Mouse (Mus musculus): ENCODE measurements around the gene Supt4a. TPM values are rescaled to one million over a fixed set of nuclear protein-coding genes. Genes with fewer than 3 reads are reported as not detected.

Supt4a gene
- total RNA-seq (2017) = 68.7 and 71.2 TPM in 2 replicates

DNA sequence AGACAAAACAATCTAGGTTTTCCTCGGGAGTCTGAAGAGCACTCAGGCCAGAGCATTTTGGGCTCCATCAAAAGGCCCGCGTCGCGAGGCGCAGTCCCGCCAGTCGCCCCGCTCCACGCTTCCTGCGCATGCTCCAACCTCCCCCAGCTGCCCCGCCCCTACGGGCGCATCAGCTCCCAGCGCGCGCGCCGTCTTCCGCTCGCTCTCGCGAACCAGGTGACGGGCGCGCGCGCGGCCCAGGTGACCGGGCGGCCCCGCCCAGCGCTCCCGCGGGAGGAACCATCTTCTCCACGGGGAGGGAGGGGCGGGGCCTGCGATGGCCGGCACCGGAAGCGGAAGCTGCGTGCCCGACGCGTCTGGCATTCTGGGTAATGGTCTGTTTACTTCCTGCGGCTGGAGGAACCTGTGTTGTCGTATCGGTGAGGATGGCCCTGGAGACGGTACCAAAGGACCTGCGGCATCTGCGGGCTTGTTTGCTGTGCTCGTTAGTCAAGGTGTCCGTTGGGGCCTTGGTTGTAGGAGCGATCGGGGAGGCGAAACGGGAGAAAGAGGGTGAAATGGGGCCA is at the start of gene Supt4a:
Gene Supt4a (plus strand): TSS at position 378 of the 566 bp plus-strand sequence.
- ATAC-seq (replicated peaks; ENCODE audit: low read depth, poor library complexity, severe bottlenecking) = peak; percentile 81

DNA sequence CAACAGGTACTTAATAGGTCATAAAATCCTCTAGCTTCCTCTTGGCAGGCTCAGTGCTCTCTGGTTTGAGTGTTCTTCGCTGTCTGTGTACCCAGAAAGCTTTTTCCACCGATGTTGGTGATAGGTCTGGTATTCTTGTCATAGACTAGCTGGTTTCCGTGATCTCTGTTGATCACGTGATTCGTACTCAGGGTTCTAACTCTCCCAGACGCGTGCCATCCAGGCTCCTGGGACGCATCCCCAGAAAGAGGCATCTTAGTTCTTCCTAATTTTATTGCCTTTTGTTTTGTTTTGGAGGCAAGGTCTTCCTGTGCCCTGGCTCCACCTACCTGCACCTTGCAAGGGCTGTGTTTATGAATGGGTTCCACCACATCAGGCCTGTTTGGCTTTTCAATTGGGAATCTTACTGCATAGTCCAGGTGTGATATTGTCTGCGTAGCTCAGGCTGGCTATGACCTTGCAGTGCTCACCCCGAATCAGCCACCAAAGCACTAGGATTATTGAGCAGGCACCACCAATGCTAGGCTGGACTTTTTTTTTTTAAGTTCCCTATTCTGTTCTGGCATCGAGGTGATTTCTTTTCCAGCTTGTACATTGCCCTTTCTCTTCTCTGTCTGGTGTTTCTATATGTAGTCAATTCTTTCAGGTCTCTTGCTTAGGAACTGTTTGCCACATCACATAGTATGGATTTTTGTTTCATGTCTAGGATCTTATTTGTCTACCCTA is 48.7 kb upstream of the Supt4a start:
- ATAC-seq (replicated peaks; ENCODE audit: low read depth, poor library complexity, severe bottlenecking) = no peak

DNA sequence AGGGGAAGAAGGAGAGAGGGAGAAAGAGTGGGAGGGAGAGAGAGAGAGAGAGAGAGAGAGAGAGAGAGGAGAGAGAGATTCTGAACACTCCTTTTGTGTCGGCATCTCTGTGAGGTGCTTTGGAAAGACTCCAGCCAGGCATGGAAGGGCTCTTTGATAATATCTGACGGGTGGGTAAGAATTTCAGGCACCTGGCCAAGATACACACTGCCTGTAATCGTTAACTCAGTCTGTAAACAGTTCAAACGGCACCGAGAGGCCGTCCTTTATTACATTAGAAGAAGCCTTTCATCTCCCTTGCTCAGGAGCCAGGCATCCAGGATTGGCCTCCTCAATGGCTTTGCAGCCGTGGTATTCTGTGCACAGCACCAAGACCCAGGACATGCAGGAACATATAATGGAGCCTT is 47.9 kb upstream of the Supt4a start:
- ATAC-seq (replicated peaks; ENCODE audit: low read depth, poor library complexity, severe bottlenecking) = no peak

DNA sequence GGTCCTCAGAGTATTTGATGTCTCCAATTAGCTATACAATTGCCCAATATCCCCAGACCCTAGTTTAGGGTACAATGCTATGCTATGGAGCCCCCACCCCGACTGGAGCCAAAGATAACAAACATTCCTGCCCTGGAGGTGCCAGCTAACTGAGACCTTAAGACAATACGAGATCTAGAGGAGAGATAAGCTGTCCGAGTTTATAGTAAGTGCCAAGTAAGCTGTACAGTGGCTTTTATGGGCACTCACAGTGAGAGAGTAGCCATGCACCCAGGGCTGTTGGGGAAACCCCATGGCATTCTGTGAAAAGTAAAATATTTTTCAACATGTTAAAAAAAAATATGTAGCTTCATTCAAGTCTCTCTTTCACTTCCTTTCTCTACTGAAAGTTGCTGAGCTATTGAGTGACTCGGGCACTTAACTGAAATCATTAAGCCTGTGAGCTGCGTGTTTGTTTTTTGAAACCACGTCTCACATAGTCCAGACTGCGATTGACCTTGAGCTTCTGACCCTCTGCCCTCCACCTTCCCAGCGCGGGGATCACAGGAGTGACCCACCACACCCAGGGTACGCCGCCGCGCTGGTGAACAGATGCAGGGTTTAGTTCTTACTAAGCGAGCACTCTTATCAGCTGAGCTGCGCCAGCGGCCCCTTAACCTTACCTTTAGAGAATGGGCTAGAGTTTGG is 47.2 kb upstream of the Supt4a start:
- no peak; the same call in 1 of the 2 replicates for ATAC-seq (replicated peaks; ENCODE audit: low read depth, poor library complexity, severe bottlenecking)

DNA sequence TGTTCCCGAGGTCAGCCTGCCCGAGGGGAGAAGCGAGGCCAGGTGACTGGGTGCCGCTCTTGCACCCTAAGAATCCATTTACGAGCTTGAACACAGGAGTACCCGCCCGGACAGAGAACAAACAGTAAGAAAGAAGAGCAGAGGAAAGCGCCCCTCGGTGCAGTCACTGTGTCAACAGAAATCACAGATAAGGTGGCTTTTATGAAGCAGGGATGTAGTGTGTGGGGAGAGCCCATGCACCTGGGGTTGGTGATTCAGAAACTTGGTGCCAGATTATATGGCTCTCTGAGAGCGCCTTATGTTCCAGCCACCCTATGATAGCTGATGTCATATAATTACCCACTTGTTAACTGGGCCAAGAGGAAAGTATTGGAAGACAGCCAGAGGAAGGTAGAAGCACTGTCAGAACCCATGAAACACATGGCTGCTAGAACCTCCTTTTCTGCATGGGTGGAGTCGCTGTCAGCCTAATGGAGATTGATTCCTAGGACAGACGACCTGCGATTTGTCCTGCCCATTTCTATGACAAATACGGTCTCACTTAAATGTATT is 40.1 kb upstream of the Supt4a start:
- no peak for ATAC-seq (replicated peaks; ENCODE audit: low read depth, poor library complexity, severe bottlenecking)

DNA sequence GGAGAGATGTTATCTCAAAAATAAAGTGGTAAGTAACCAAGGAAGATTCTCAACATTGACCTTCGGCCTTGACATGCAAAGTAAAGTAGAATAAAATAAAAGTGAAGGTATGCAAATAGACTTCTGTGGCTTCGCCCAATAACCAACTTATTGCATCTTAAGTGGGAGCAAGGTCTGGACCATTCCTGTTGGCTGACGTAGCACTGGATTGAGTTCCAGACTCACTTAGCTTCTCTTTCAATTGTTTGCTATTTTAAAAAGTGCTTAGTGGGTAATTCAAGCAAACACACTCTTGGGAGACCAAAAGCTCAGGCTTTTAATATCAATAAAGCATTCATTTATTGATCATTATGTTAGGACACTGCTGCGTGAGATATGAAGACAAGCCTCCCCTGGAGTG is 39.2 kb upstream of the Supt4a start:
- ATAC-seq (replicated peaks; ENCODE audit: low read depth, poor library complexity, severe bottlenecking) = no peak

DNA sequence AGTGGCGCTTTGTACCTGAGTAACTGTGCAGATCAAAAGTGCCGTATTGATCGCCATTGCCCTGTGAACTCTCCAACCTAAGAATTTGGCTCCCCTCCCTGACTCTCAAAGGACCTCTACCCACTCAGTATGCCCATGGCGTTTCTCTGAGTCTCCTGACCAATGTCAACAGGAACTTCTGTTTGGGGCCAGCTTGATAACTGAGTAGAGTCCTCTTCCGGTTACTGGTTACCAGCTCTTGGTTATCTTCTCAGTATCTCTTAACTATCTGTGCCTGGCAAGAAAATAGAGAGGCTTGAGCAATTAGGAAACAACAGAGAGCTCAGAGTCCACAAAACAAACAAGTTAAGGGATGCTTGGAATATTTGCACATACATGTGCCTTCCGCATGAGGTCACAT is 36.2 kb upstream of the Supt4a start:
- ATAC-seq (replicated peaks; ENCODE audit: low read depth, poor library complexity, severe bottlenecking) = no peak

DNA sequence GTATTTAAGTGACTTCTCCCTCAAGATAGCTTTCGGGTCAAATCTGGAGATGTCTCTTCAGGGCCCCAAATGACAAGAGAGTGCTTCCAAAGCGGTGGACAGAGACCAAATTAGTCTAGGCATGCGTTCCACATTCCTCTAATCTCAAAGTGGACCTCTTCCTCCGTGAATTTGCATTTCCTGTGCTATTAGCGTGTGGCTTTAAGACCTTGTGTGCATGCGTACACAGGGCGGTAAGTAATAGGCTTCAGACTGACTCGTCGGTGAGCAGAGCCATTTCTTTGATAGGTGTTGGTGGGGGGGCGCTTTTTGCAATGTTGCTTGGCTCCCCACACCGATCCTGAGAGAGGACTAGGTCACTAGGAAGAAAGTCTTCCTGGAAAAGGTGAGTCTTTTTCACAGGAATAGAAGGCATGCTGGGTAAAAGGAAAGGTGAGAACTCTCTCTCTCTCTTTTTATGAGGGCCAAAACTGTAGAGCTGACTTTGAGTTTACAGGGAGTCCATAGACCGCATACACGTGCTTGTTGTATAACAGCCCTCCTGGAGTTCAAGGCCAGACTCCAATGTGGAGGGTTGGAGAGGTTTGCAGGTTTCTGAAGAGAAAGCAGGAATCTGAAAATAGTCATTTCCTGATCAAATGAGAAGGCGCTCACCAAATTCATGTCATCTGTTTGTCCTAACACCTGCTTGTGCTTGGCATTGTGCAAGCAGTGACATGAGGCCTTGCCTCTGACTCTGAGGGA is 35.3 kb upstream of the Supt4a start:
- peak; percentile 67 for ATAC-seq (replicated peaks; ENCODE audit: low read depth, poor library complexity, severe bottlenecking)

DNA sequence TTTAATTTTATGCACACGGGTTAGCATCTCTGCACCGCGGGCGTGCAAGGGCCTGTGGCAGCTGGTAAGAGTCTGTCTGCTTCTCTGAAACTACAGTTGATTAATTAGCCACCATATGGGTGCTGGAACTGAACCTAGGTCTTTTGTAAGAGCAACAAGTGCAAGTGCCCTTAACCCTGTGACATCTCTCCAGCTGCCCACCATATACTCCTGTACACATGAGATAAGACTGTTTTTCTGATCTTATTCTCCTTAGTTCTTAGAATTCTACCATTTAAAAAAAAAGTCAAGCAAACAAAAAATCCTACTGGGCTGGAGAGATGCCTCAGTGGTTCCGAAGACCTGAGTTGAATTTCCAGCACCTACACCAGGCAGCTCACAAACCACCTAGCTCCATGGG is 33.7 kb upstream of the Supt4a start:
- no peak for ATAC-seq (replicated peaks; ENCODE audit: low read depth, poor library complexity, severe bottlenecking)

DNA sequence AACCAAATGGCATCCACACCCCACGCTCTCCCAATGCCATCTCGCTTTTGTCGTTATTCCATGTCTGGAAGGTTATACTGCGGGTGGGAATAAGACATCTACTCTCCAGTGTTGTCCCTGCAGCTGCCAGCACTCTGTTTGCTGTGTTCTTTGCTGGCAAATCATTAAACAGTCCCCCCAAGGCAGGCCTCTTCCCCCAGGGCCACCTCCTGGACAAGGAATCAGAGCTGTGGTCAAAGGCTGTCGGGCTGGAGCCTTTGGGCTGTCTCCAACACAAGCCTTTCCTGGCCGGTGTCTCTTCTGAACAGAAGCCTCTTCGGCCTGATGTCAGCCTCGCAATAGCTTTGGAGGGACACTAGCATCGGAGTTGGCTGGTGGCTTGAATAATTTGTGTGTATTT is 33.1 kb upstream of the Supt4a start:
- no peak for ATAC-seq (replicated peaks; ENCODE audit: low read depth, poor library complexity, severe bottlenecking)

DNA sequence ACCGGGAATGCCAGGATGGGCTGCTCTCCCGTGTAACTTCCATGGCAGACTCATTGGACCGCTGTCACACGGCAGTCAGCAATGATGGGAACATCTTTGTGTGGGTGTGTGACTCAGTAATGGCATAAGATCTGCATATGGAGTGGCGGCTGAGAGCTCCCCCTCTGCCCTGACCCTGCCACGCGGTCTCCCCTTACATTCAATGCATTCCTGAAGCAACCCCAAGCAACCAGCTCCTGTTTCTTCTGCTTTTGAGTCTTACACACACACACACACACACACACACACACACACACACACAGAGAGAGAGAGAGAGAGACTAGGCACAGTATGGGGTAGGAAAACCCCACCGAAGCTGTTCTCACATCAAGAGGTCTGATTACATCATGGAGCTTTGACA is 29.8 kb upstream of the Supt4a start:
- ATAC-seq (replicated peaks; ENCODE audit: low read depth, poor library complexity, severe bottlenecking) = no peak

DNA sequence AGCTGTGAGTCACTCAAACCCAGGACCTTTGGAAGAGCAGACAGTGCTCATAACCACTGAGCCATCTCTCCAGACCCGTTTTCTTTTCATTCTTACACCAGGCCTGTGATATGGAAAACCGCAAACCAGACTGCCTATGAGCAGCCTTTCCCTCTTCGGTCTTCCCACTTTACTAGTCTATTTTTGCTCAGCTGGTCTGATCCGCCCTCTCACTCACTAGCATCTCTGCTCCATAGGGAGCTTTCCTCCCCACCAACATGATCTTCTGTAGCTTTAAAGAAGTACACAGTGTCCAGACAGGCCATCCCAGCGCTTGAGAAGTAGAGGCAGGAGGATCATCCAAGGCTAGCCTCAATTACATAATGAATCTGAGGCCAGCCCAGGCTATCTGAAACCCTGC is 28.4 kb upstream of the Supt4a start:
- ATAC-seq (replicated peaks; ENCODE audit: low read depth, poor library complexity, severe bottlenecking) = no peak

DNA sequence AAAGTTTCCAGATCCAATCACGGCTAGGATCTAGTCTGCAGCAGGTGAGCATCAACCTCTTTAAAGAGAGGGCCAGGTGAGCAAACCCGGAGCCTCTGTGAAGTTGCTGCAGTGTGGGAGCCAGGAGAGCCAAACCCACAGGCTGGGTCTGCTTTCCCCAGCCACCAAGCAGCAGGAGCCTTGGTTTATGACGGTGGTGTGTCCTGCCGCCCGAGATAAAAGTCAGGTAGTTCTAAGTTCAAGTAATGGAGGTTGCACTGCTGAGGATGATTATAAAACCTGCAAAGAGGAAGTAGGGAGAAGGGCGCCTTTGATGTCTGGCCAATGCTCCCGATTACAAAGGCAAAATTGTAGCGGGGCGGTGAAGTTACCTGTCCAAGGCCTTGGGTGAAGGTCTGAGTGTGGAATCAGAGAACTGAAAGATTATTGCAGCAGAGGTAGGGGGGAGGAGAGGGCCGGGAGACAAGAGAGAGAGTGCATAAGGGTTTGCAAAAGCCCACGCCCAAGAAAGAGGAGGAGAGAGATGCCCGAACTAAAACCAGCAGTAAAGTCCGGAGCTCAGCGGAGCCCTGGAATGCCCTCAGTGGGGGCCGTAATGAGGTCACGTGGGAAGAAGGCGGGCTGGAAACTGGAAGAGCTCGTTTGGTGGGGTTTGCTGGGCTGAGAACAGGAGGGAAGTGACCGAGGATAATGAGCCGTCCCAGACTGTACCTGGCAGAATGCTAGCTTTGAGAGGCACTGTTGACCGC is 27.7 kb upstream of the Supt4a start:
- ATAC-seq (replicated peaks; ENCODE audit: low read depth, poor library complexity, severe bottlenecking) = peak; percentile 37

DNA sequence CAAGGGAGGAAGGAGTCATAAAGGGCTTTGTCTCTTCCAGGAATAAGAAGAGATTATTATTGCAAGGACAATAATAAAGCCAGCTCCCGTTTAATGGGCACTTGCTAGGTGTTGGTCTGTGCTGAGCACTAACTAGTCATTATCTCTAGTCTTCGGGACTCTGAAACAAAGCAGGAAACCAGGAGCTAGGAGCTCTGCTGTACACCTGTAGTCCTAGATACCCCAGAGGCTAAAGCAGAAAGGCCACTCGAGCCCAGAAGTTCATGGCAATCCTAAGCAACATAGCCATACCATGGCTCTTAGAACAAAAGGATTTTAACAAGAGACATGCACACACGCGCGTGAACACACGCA is 27.1 kb upstream of the Supt4a start:
- ATAC-seq (replicated peaks; ENCODE audit: low read depth, poor library complexity, severe bottlenecking) = no peak

DNA sequence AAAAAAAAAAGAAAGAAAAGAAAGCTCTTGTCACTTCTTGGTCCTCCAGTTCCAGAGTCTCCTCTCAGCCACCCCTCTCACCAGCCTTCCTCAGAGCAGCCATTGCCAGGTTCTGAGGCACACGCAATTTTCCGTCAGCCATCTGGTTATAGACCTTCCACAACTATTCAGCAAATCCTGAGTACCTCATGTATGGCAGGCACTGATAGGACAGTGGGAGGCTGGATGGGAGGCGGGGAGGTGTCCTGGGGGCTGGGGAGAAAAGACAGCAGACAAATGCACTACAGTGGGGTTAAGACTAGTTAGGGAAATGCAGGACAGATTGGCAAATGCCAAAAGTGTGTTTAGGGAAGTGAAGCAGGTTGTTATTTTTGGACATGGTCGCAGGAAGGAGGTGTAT is 25.2 kb upstream of the Supt4a start:
- peak; percentile 39; the same call in 1 of the 2 replicates for ATAC-seq (replicated peaks; ENCODE audit: low read depth, poor library complexity, severe bottlenecking)

DNA sequence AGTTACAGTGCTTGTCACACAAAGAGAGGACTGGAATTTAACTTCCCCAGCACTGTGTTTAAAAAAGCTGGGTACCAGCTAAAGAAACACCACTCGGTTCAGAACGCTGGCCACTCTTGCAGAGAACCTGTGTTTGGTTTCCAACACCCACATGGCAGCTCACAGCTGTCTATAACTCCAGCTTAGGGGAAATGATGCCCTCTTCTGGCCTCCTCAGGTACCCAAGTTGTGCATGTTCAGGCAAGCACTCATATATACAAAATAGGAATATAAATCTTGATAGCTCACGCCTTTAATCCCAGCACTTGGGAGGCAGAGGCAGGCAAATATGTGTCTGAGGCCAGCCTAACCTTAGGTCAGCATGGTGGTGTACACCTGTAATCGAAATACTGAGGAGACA is 21.4 kb upstream of the Supt4a start:
- no peak for ATAC-seq (replicated peaks; ENCODE audit: low read depth, poor library complexity, severe bottlenecking)

DNA sequence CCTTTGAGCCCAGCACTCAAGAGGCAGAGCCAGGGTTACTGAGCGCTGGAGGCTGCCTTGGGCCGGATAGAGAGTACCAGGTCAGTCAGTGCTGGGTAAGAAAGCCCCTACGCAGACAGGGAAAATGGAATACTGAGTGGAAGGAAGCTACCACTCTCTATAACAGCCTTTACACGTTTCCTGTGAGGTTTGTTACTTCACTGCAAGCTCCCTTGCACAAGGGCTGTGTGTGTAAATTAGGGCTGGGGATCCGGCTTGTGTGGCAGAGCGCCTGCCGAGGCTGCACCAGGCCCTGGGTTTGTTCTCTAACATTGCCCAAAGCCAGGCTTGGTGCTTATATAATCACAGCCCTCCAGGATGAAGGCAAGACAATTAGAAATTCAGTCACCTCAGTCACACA is 17.8 kb upstream of the Supt4a start:
- no peak; the same call in 1 of the 2 replicates for ATAC-seq (replicated peaks; ENCODE audit: low read depth, poor library complexity, severe bottlenecking)

DNA sequence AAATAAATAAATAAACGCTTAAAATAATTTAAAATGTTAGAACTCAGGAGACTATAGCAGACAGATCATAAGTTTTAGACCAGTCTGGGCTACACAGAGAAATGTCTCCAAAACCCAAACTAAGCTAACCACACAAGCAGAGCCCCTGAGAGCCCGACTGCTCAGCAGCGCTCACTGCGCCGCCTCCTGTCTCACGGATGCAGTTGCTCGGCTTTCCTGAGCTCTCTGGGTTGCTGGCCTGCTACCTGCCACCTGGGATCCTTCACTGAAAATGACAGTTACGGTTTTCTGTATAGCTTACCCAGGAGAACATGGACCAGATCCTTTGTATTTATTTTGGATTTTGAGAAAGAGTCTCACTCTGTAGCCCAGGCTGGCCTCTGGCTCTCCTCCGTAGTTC is 17.0 kb upstream of the Supt4a start:
- 0 out of 2 replicates have a peak, but pooled peaks have one; percentile 26 for ATAC-seq (replicated peaks; ENCODE audit: low read depth, poor library complexity, severe bottlenecking)

DNA sequence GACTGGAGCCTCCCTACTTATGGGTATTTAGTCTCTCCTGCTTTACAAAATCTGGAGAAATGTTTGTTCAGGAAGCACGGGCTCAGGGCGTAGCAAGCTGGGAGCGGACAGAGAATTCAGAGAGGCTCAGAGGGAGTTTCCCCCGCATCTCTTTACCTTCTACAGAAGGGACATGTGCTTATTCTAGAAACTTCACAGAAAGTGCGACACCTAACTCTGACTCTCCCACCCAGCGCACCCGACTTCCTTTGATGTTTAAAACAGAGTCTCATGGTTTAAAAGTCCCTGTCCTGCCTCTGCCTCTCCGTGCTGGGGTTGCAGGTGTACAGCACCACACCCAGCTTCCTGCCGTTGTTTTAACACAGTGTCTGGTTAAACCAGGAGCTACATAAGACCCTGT is 16.5 kb upstream of the Supt4a start:
- ATAC-seq (replicated peaks; ENCODE audit: low read depth, poor library complexity, severe bottlenecking) = no peak

DNA sequence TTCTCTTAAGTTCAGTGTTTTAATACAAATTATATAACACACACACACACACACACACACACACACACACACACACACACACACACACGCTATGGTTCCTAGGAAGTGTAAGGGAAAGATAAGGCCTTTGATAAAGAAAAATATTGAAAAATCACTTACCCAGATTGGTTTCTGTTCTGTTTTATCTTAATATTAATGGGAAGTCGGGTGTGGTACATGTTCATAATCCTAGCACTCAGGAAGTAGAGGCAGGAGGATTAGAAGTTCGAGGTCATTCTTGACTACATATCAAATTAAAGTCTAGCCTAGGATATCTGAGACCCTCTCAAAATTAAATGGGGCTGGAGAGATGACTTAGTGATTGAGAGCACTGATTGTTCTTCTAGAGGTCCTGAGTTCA is 15.2 kb upstream of the Supt4a start:
- ATAC-seq (replicated peaks; ENCODE audit: low read depth, poor library complexity, severe bottlenecking) = no peak

All from common myeloid progenitor, adult 5-6 weeks (primary cell).